ENCODE assay signal across 10 mouse cellular contexts in the genomic region with DNA sequence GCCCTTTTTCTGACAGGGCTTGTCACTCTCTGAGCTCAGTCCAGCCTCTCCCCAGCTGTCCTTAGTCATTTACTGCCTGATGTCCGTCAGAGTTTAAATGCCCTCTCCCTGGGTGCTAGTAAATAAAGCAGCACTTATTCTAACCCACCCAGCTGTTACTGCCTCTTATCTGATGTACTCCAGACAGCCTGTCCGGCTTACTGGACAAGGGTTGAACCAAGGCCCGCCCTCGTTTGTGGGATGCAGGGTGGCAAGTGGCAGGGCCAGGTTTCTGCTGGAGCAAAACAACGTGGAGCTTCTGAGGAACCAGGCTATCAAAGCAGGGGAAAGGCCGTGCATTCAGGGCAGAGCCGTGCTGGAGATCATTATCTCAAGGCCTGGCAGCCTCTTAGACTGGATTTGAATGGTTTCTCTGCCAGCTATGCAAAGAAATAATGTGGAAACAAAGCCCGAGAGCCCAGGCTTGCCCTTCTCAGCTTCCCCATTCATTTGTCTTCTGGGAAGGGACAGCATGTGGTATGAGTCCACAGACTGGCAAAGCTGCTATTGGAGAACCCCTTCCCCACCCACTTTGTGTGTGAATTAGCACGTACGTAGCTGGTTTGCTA. TPM values are rescaled to one million over a fixed set of nuclear protein-coding genes. Genes with fewer than 3 reads are reported as not detected.
A peak's percentile ranks its signal among the peaks of the same experiment; 100 is the strongest.
DNase-seq lines count a peak whose midpoint lies in the region; ATAC-seq lines count a peak whose summit lies in the region.
"Had no signal": no experiment of that assay in that cellular context is flagged by ENCODE, and none has a peak within 500 bp of the region (broad histone marks: within the 10 kb centered on the region; RNA-seq: fewer than 3 reads in every experiment).

No protein-coding gene starts in this region.

- H3K9ac ChIP-seq in heart, embryonic 13.5 days, result peak overlapping the region; percentile 5; the same call in 1 of the 2 replicates
- 0 out of 2 replicates have a peak overlapping the region, but pooled peaks have one; percentile 38 for H3K9ac ChIP-seq in hindbrain, embryonic 11.5 days (ENCODE audit: low read depth, low read length)
- 0 out of 2 replicates have a peak overlapping the region, but pooled peaks have one; percentile 23 for H3K9ac ChIP-seq in neural tube, embryonic 13.5 days

- peaks cover 68% of the 10 kb centered on the region for H3K4me1 ChIP-seq in heart, embryonic 13.5 days
- H3K4me1 ChIP-seq in hindbrain, embryonic 11.5 days (replicated peaks; ENCODE audit: control insufficient read depth, insufficient read depth, low read length), result peaks cover 19% of the 10 kb centered on the region
- peaks cover 84% of the 10 kb centered on the region for H3K4me1 ChIP-seq in neural tube, embryonic 13.5 days (replicated peaks)

- no peak overlapping the region for H3K4me3 ChIP-seq in heart, embryonic 13.5 days
- no peak overlapping the region for H3K4me3 ChIP-seq in hindbrain, embryonic 11.5 days (ENCODE audit: low read depth, low read length)
- H3K4me3 ChIP-seq in neural tube, embryonic 13.5 days, result no peak overlapping the region

- DNase-seq in heart, postnatal 10 days, result no peak
- DNase-seq in hindbrain, embryonic 11.5 days (ENCODE audit: low spot score), result no peak
- peak; percentile 68 for DNase-seq in liver
- DNase-seq in spleen, adult 12 weeks (ENCODE audit: low spot score), result no peak
- DNase-seq in thymus, postnatal 14 days, result no peak
- no peak for DNase-seq in urinary bladder, adult 2 months (ENCODE audit: low spot score)

- peaks cover 22% of the 10 kb centered on the region for H3K36me3 ChIP-seq in heart, embryonic 13.5 days
- H3K36me3 ChIP-seq in hindbrain, embryonic 11.5 days (ENCODE audit: control insufficient read depth, insufficient read depth, low read length), result 0 out of 2 replicates have a peak, but pooled peaks cover 5% of the 10 kb centered on the region
- H3K36me3 ChIP-seq in neural tube, embryonic 13.5 days, result 0 out of 2 replicates have a peak, but pooled peaks cover 9% of the 10 kb centered on the region

- intact Hi-C loops in heart, postnatal 10 days (cut with DNase I), result no loop called here

- no peak overlapping the region for H3K27ac ChIP-seq in heart, embryonic 13.5 days (replicated peaks)
- peak overlapping the region; percentile 84 for H3K27ac ChIP-seq in hindbrain, embryonic 11.5 days (ENCODE audit: low read depth, low read length)
- H3K27ac ChIP-seq in neural tube, embryonic 13.5 days (replicated peaks), result peak overlapping the region; percentile 84

- no peaks in the 10 kb centered on the region for H3K27me3 ChIP-seq in heart, embryonic 13.5 days (replicated peaks)
- H3K27me3 ChIP-seq in hindbrain, embryonic 11.5 days (ENCODE audit: control insufficient read depth, insufficient read depth, low read length), result no peaks in the 10 kb centered on the region
- H3K27me3 ChIP-seq in neural tube, embryonic 13.5 days, result no peaks in the 10 kb centered on the region
- H3K27me3 ChIP-seq: CH12.LX had no signal

- ATAC-seq in heart, embryonic 13.5 days (ENCODE audit: extremely low read depth, insufficient number of reproducible peaks, low FRiP score, low TSS enrichment), result no peak
- ATAC-seq in hindbrain, embryonic 11.5 days (ENCODE audit: low FRiP score), result peak; percentile 30
- ATAC-seq in neural tube, embryonic 13.5 days (ENCODE audit: low read depth), result peak; percentile 34

- 49% methylated on average over 10 of the region's 10 CpGs for WGBS in heart, embryonic 13.5 days
- WGBS in hindbrain, embryonic 11.5 days, result 31% methylated on average over 10 of the region's 10 CpGs
- 18% methylated on average over 10 of the region's 10 CpGs for WGBS in neural tube, embryonic 13.5 days

- H3K9me3 ChIP-seq in heart, embryonic 13.5 days, result no peaks in the 10 kb centered on the region
- H3K9me3 ChIP-seq in hindbrain, embryonic 11.5 days (ENCODE audit: control insufficient read depth, low read length), result no peaks in the 10 kb centered on the region
- no peaks in the 10 kb centered on the region for H3K9me3 ChIP-seq in neural tube, embryonic 13.5 days

- no peak overlapping the region for H3K4me2 ChIP-seq in heart, embryonic 13.5 days
- no peak overlapping the region for H3K4me2 ChIP-seq in hindbrain, embryonic 11.5 days (replicated peaks; ENCODE audit: low read depth, low read length)
- no peak overlapping the region for H3K4me2 ChIP-seq in neural tube, embryonic 13.5 days

RNA-seq across cellular contexts. Expression of gene Btg2, which starts 7.4 kb away (rescaled TPM):
- polyA plus RNA-seq in heart, embryonic 13.5 days (2015; fragmentation: Nextera tagmentation; extraction: Ambion mirVana), result 33.1 and 37.0 TPM in 2 replicates
- total RNA-seq in heart, postnatal 10 days (2021), result 10 to 100 TPM; 30.3 to 32.9 TPM
- 107 and 108 TPM in 2 replicates for polyA plus RNA-seq in hindbrain, embryonic 11.5 days (2014; fragmentation: Nextera tagmentation; extraction: Ambion mirVana)
- 49.0 and 55.3 TPM in 2 replicates for polyA plus RNA-seq in neural tube, embryonic 13.5 days (2015; fragmentation: Nextera tagmentation; extraction: Ambion mirVana)
- polyA plus RNA-seq in urinary bladder, adult 2 months (2012; rRNA removed), result 48.4 and 67.8 TPM in 2 replicates

RNA-seq across cellular contexts. Expression of gene Fmod, which starts 34.5 kb away (rescaled TPM):
- 22.8 and 26.3 TPM in 2 replicates for polyA plus RNA-seq in heart, embryonic 13.5 days (2015; fragmentation: Nextera tagmentation; extraction: Ambion mirVana)
- total RNA-seq in heart, postnatal 10 days (2021), result 10 to 100 TPM; 18.1 to 25.8 TPM
- polyA plus RNA-seq in hindbrain, embryonic 11.5 days (2014; fragmentation: Nextera tagmentation; extraction: Ambion mirVana), result 7.0 and 10.1 TPM in 2 replicates
- 11.1 and 14.9 TPM in 2 replicates for polyA plus RNA-seq in neural tube, embryonic 13.5 days (2015; fragmentation: Nextera tagmentation; extraction: Ambion mirVana)
- polyA plus RNA-seq in urinary bladder, adult 2 months (2012; rRNA removed), result 14.0 and 18.9 TPM in 2 replicates
- total RNA-seq: CH12.LX; common myeloid progenitor, adult 5-6 weeks had no signal

RNA-seq across cellular contexts. Expression of gene Chit1, which starts 39.5 kb away (rescaled TPM):
- 0.59 and 0.75 TPM in 2 replicates for polyA plus RNA-seq in heart, embryonic 13.5 days (2015; fragmentation: Nextera tagmentation; extraction: Ambion mirVana)
- total RNA-seq in heart, postnatal 10 days (2021), result not detected
- not detected in 2 replicates for polyA plus RNA-seq in hindbrain, embryonic 11.5 days (2014; fragmentation: Nextera tagmentation; extraction: Ambion mirVana)
- polyA plus RNA-seq in neural tube, embryonic 13.5 days (2015; fragmentation: Nextera tagmentation; extraction: Ambion mirVana), result 0.45 and 0.81 TPM in 2 replicates
- 0.04 TPM in 1 of 2 replicates, not detected in the other for polyA plus RNA-seq in urinary bladder, adult 2 months (2012; rRNA removed)
